In genomic region chr14:20834136-20834535, GRCm38 (mm10) we compare ENCODE assay signal across 22 mouse cellular contexts. TPM values are rescaled to one million over a fixed set of nuclear protein-coding genes. Genes with fewer than 3 reads are reported as not detected.
A peak's percentile ranks its signal among the peaks of the same experiment; 100 is the strongest.
DNase-seq lines count a peak whose midpoint lies in the region; ATAC-seq and TF ChIP-seq lines count a peak whose summit lies in the region.
"Had no signal": no experiment of that assay in that cellular context is flagged by ENCODE, and none has a peak within 500 bp of the region (broad histone marks: within the 10 kb centered on the region; RNA-seq: fewer than 3 reads in every experiment).

No protein-coding gene starts in this region.

- no peak overlapping the region for H3K4me2 ChIP-seq in liver, embryonic 12.5 days
- H3K4me2 ChIP-seq: forebrain, embryonic 12.5 days; heart, embryonic 15.5 days; limb, embryonic 12.5 days; neural tube, embryonic 15.5 days had no signal

- H3K4me3 ChIP-seq in liver, adult 2 months (ENCODE audit: insufficient read depth, low read depth, low read length), result no peak overlapping the region
- H3K4me3 ChIP-seq in liver, embryonic 12.5 days, result no peak overlapping the region
- no peak overlapping the region for H3K4me3 ChIP-seq in small intestine, adult 2 months (ENCODE audit: low read depth, low read length)
- H3K4me3 ChIP-seq: forebrain, embryonic 12.5 days; heart, embryonic 15.5 days; limb, embryonic 12.5 days; midbrain, embryonic 10.5 days; neural tube, embryonic 15.5 days had no signal

- no peak for TF ChIP-seq POLR2A in liver, adult 2 months (IDR thresholded peaks at IDR 0.05; ENCODE audit: extremely low read depth, insufficient read depth, low read length)
- no peak for TF ChIP-seq POLR2A in small intestine, adult 2 months (IDR thresholded peaks at IDR 0.05; ENCODE audit: low read depth, low read length)

- H3K9me3 ChIP-seq in liver, embryonic 12.5 days (replicated peaks), result no peaks in the 10 kb centered on the region
- H3K9me3 ChIP-seq: forebrain, embryonic 12.5 days; G1E; heart, embryonic 15.5 days; limb, embryonic 12.5 days; midbrain, embryonic 10.5 days; neural tube, embryonic 15.5 days had no signal

- peaks cover 12% of the 10 kb centered on the region for H3K4me1 ChIP-seq in liver, adult 2 months (ENCODE audit: control insufficient read depth, insufficient read depth, low read length)
- H3K4me1 ChIP-seq in liver, embryonic 12.5 days, result peaks cover 17% of the 10 kb centered on the region
- no peaks in the 10 kb centered on the region; the same call in 1 of the 2 replicates for H3K4me1 ChIP-seq in small intestine, adult 2 months (ENCODE audit: control insufficient read depth, insufficient read depth, insufficient read length, low read length)

- 52% methylated on average over 7 of the region's 7 CpGs for WGBS in liver, adult 2 months
- 15% methylated on average over 7 of the region's 7 CpGs for WGBS in liver, embryonic 12.5 days (ENCODE audit: insufficient replicate concordance)
- WGBS in small intestine, adult 2 months, result 46% methylated on average over 7 of the region's 7 CpGs

- no peak for ATAC-seq in liver, embryonic 12.5 days
- ATAC-seq: hindbrain, postnatal 0 days had no signal

- no peak for TF ChIP-seq CTCF in liver, adult 2 months (IDR thresholded peaks at IDR 0.05; ENCODE audit: low read depth, low read length)
- no peak for TF ChIP-seq CTCF in small intestine, adult 2 months (IDR thresholded peaks at IDR 0.05; ENCODE audit: extremely low read depth, insufficient read length, insufficient replicate concordance, low read depth, low read length)

- H3K9ac ChIP-seq in liver, adult 2 months (ENCODE audit: low read depth, low read length), result no peak overlapping the region
- no peak overlapping the region for H3K9ac ChIP-seq in liver, embryonic 12.5 days
- H3K9ac ChIP-seq: forebrain, embryonic 12.5 days; heart, embryonic 15.5 days; limb, embryonic 12.5 days; neural tube, embryonic 15.5 days had no signal

- DNase-seq in heart, adult 11 months, result peak; percentile 95
- DNase-seq in heart, postnatal 36 days, result no peak
- DNase-seq in liver, adult 2 months (ENCODE audit: extremely low read depth, low read depth, low spot score), result peak; percentile 7
- DNase-seq in heart, postnatal 4 days, result peak; percentile 31
- DNase-seq in left cerebral cortex, postnatal 4 days, result no peak
- DNase-seq in ovary, postnatal 36 days (ENCODE audit: low spot score), result no peak
- DNase-seq: adrenal gland, adult 8-10 months; cerebellum, postnatal 10 days; embryo, embryonic 11 days; kidney, adult 18-20 months; retina, postnatal 1 day; thymus, postnatal 4 days had no signal

- H3K27me3 ChIP-seq in liver, adult 2 months (ENCODE audit: control insufficient read depth, insufficient read depth, low read length), result peaks cover 7% of the 10 kb centered on the region; the same call in 1 of the 2 replicates
- H3K27me3 ChIP-seq in liver, embryonic 12.5 days (replicated peaks), result peaks cover 54% of the 10 kb centered on the region
- 0 out of 2 replicates have a peak, but pooled peaks cover 3% of the 10 kb centered on the region for H3K27me3 ChIP-seq in small intestine, adult 2 months (ENCODE audit: control insufficient read depth, insufficient read depth, low read length)
- H3K27me3 ChIP-seq: heart, embryonic 15.5 days had no signal

- intact Hi-C loops in heart, postnatal 36 days (cut with DNase I), result no loop called here
- intact Hi-C loops in left cerebral cortex, postnatal 4 days (cut with DNase I), result no loop called here

- no peaks in the 10 kb centered on the region for H3K36me3 ChIP-seq in liver, adult 2 months (ENCODE audit: control insufficient read depth, insufficient read depth, low read length)
- no peaks in the 10 kb centered on the region for H3K36me3 ChIP-seq in liver, embryonic 12.5 days
- H3K36me3 ChIP-seq in small intestine, adult 2 months (ENCODE audit: control insufficient read depth, insufficient read depth, low read length), result no peaks in the 10 kb centered on the region
- H3K36me3 ChIP-seq: forebrain, embryonic 12.5 days; G1E; heart, embryonic 15.5 days; limb, embryonic 12.5 days; midbrain, embryonic 10.5 days; neural tube, embryonic 15.5 days had no signal

- H3K79me2 ChIP-seq in liver, adult 2 months (ENCODE audit: control insufficient read depth, insufficient read depth, low read length), result no peaks in the 10 kb centered on the region

- H3K27ac ChIP-seq in liver, adult 2 months (replicated peaks; ENCODE audit: insufficient read depth, low read depth, low read length), result no peak overlapping the region
- H3K27ac ChIP-seq in liver, embryonic 12.5 days, result no peak overlapping the region
- H3K27ac ChIP-seq in small intestine, adult 2 months (ENCODE audit: insufficient read depth, low read depth, low read length), result 0 out of 2 replicates have a peak overlapping the region, but pooled peaks have one; percentile 13
- H3K27ac ChIP-seq: forebrain, embryonic 12.5 days; heart, embryonic 15.5 days; hindbrain, postnatal 0 days; limb, embryonic 12.5 days; midbrain, embryonic 10.5 days; neural tube, embryonic 15.5 days had no signal

RNA-seq across cellular contexts. Expression of gene Plau, which starts 2.3 kb away (rescaled TPM):
- total RNA-seq in heart, postnatal 36 days (2021), result 1 to 10 TPM; 6.1 to 6.2 TPM
- 1.2 and 2.1 TPM in 2 replicates for total RNA-seq in liver, adult 2 months (2014; rRNA removed)
- 0.19 and 0.57 TPM in 2 replicates for polyA plus RNA-seq in liver, adult 2 months (2012; rRNA removed)
- polyA plus RNA-seq in liver, embryonic 12.5 days (2016; fragmentation: Nextera tagmentation; extraction: Ambion mirVana), result 0.49 TPM in 2 replicates
- total RNA-seq in heart, postnatal 4 days (2021), result 10 to 100 TPM; 11.1 to 11.9 TPM
- 3.1 and 3.8 TPM in 2 replicates for polyA plus RNA-seq in small intestine, adult 2 months (2012; rRNA removed)
- 1 to 10 TPM; 2.6 to 3.4 TPM for total RNA-seq in left cerebral cortex, postnatal 4 days (2021)
- total RNA-seq: monocyte, adult 5-6 weeks had no signal
- polyA plus RNA-seq: G1E had no signal

RNA-seq across cellular contexts. Expression of gene Camk2g, which starts 40.2 kb away (rescaled TPM):
- total RNA-seq in heart, postnatal 36 days (2021), result 10 to 100 TPM; 51.4 to 52.8 TPM
- total RNA-seq in liver, adult 2 months (2014; rRNA removed), result 7.9 and 9.9 TPM in 2 replicates
- 5.0 and 7.9 TPM in 2 replicates for polyA plus RNA-seq in liver, adult 2 months (2012; rRNA removed)
- polyA plus RNA-seq in liver, embryonic 12.5 days (2016; fragmentation: Nextera tagmentation; extraction: Ambion mirVana), result 13.2 and 15.6 TPM in 2 replicates
- total RNA-seq in heart, postnatal 4 days (2021), result 10 to 100 TPM; 58.3 to 65.2 TPM
- 8.1 and 12.0 TPM in 2 replicates for polyA plus RNA-seq in small intestine, adult 2 months (2012; rRNA removed)
- total RNA-seq in left cerebral cortex, postnatal 4 days (2021), result 100 to 1,000 TPM; 184 to 193 TPM

Comparison
In these comparisons a context has a peak if more than half of its experiments do, and no peak if none do; other contexts are left out.
1. DNase-seq: peak in heart, adult 11 months (single experiment), liver, adult 2 months (single experiment) and heart, postnatal 4 days (single experiment); none in heart, postnatal 36 days (0 of 2), left cerebral cortex, postnatal 4 days (single experiment) and ovary, postnatal 36 days (single experiment).